Mouse (Mus musculus) hematopoietic multipotent progenitor cell, adult 10-12 weeks (in vitro differentiated cells): ENCODE results near the gene Klk15. TPM values are rescaled to one million over a fixed set of nuclear protein-coding genes. Genes with fewer than 3 reads are reported as not detected.

Experiments
- polyA plus RNA-seq: library from polyadenylated mRNA; stranded (reverse); fragments of >175 nt; gene quantifications from 2 replicates; pipeline ENCODE4 v1.2.3, GENCODE M21; 2012; ENCODE audit warnings: low replicate concordance

Klk15 gene
- 0.63 TPM in 1 of 2 replicates, not detected in the other for polyA plus RNA-seq

DNA sequence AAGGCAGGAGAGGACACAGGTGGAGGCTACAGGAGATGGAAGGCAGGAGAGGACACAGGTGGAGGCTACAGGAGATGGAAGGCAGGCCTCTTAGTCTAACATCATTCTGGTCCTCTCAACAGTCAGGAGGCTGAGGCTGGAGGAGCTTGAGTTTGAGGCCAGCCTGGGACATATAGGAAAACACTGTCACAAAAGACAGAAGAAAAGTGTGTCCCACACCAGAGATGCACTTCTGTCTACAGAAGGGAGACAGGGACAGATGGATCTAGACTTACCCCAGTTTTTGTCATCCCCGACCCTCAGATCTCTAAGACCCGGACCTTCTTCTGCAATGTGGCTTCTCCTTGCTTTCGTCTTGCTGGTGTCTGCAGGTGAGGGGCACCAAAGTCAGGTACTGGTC lies at the start of gene Klk15:
Klk15 (plus strand) TSS at position 301 of the 400 bp plus-strand sequence.

DNA sequence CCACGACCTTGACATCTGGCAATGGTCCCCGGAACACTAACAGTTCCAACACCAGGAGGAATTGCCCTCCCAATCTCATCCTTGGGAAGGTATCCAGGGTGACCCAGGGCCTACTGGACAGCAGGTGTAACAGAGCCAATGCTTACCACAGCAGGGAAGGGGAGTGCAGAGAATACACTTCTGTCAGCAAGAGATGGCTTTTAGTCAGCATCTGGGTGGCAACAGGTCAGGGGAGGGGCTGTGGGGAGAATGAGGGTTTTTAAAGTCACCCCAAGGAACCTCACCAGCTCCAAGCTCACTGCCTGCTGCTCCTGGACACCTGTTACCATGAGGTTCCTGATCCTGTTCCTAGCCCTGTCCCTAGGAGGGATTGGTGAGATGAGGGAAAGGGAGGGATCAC lies 16.8 kb downstream of the Klk15 start, which contains the start of gene Klk1b8:
Klk1b8 (plus strand) TSS at position 301 of the 400 bp plus-strand sequence.

DNA sequence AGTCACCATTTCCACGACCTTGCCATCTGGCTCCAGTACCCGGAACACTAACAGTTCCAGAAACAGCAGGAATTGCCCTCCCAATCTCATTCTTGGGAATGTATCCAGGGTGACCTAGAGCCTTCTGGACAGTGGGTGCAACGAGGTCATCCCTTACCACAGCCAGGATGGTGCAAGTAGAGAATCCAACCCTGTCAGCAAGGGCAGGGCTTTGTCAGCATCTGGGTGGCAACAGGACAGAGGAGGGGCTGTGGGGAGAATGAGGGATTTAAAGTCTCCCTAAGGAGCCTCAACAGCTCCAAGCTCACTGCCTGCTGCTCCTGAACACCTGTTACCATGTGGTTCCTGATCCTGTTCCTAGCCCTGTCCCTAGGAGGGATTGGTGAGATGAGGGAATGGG lies 32.9 kb downstream of the Klk15 start, which contains the start of gene Klk1b1:
Klk1b1 (plus strand) TSS at position 301 of the 400 bp plus-strand sequence.

DNA sequence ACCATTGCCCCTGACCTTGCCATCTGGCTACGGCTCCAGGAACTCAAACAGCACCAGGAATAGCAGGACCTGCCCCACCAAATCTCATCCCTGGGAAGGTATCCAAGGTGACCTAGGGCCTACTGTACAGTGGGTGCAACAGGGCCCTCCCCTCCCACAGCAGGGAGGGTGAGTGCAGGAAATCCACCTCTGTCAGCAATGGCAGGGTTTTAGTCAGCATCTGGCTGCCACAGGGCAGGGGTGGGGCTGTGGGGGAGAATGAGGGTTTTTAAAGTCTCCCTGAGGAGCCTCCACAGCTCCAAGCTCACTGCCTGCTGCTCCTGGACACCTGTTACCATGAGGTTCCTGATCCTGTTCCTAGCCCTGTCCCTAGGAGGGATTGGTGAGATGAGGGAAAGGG lies 42.2 kb downstream of the Klk15 start, which contains the start of gene Klk1b9:
Klk1b9 (plus strand) TSS at position 301 of the 400 bp plus-strand sequence.

Other genes starting within 250 kb of the Klk15 start
- gene Klk14, start 243.3 kb upstream of the Klk15 start, polyA plus RNA-seq = 0.09 TPM in 1 of 2 replicates, not detected in the other
- gene Klk13, start 221.2 kb upstream of the Klk15 start, polyA plus RNA-seq = not detected in 2 replicates
- not detected in 2 replicates for gene Klk12, start 164.8 kb upstream of the Klk15 start, polyA plus RNA-seq
- not detected in 2 replicates for gene Klk11, start 159.1 kb upstream of the Klk15 start, polyA plus RNA-seq
- gene Klk10, start 152.7 kb upstream of the Klk15 start, polyA plus RNA-seq = not detected in 2 replicates
- not detected in 2 replicates for gene Klk9, start 141.8 kb upstream of the Klk15 start, polyA plus RNA-seq
- gene Klk8, start 136.2 kb upstream of the Klk15 start, polyA plus RNA-seq = 37.9 and 39.2 TPM in 2 replicates
- 0.08 TPM in 1 of 2 replicates, not detected in the other for gene Klk7, start 122.4 kb upstream of the Klk15 start, polyA plus RNA-seq
- gene Klk6, start 109.2 kb upstream of the Klk15 start, polyA plus RNA-seq = not detected in 2 replicates
- gene Klk5, start 91.8 kb upstream of the Klk15 start, polyA plus RNA-seq = not detected in 2 replicates
- gene Klk4, start 52.6 kb upstream of the Klk15 start, polyA plus RNA-seq = 0.47 and 0.77 TPM in 2 replicates
- gene Klk1b8, start 16.9 kb downstream of the Klk15 start, polyA plus RNA-seq = not detected in 2 replicates
- not detected in 2 replicates for gene Klk1b1, start 33.0 kb downstream of the Klk15 start, polyA plus RNA-seq
- not detected in 2 replicates for gene Klk1b9, start 42.3 kb downstream of the Klk15 start, polyA plus RNA-seq
- gene Klk1b11, start 62.1 kb downstream of the Klk15 start, polyA plus RNA-seq = not detected in 2 replicates
- not detected in 2 replicates for gene Klk1b26, start 78.4 kb downstream of the Klk15 start, polyA plus RNA-seq
- 3.6 and 5.5 TPM in 2 replicates for gene Klk1b27, start 118.5 kb downstream of the Klk15 start, polyA plus RNA-seq
- not detected in 2 replicates for gene Klk1b21, start 168.6 kb downstream of the Klk15 start, polyA plus RNA-seq
- gene Klk1b22, start 178.9 kb downstream of the Klk15 start, polyA plus RNA-seq = not detected in 2 replicates
- not detected in 2 replicates for gene Klk1b16, start 203.0 kb downstream of the Klk15 start, polyA plus RNA-seq